Mouse (Mus musculus): Measurements from ENCODE around the gene Palld.

DNA sequence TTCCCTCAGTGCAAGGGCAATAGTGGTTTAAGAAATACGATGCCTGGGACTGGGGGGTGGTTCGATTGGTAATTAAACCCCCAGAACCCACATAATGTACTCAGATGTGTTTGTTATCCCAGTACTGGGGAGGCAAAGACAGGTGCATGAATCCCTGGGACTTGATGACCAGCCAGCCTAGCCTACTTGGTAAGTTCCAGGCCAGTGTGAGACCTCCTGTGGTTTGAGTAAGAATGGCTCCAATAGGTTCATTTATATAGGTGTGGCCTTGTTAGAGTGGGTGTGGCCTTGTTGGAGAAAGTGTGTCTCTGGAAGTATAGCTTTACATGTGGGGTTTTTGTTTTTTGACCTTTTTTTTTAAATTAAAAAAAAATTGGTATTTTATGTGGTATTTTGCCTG lies 297.6 kb downstream of the Palld start:
- TF ChIP-seq CTCF (conservative IDR thresholded peaks at IDR 0.05; ENCODE audit: low read length) (no peak), NANOG (IDR thresholded peaks at IDR 0.05; ENCODE audit: borderline replicate concordance, low read length) (no peak)

Data from E14TG2a.4 (cell line).